In genomic region chr12:111759176-111760061, GRCm38 (mm10) we compare ENCODE assay signal across 8 mouse cellular contexts. TPM values are rescaled to one million over a fixed set of nuclear protein-coding genes. Genes with fewer than 3 reads are reported as not detected.
DNase-seq lines count a peak whose midpoint lies in the region; ATAC-seq and TF ChIP-seq lines count a peak whose summit lies in the region.

No protein-coding gene starts in this region.

- CTCF ChIA-PET in Patski (lab: Charles Lee): no interaction called here

- WGBS in liver, adult 2 months: 12% methylated on average over 35 of the region's 35 CpGs
- under 1% methylated on average over 35 of the region's 35 CpGs for WGBS in midbrain, embryonic 15.5 days

- H3K27me3 ChIP-seq in Patski: no peaks in the 10 kb centered on the region
- H3K27me3 ChIP-seq in liver, adult 2 months (ENCODE audit: control insufficient read depth, insufficient read depth, low read length): no peaks in the 10 kb centered on the region
- H3K27me3 ChIP-seq in midbrain, embryonic 15.5 days (replicated peaks): no peaks in the 10 kb centered on the region

- no peaks in the 10 kb centered on the region for H3K9me3 ChIP-seq in midbrain, embryonic 15.5 days

- POLR2A ChIA-PET in Patski (lab: Charles Lee): no interaction called here

- peak overlapping the region; percentile 96 for H3K4me3 ChIP-seq in liver, adult 2 months (ENCODE audit: insufficient read depth, low read depth, low read length)
- H3K4me3 ChIP-seq in midbrain, embryonic 15.5 days: peak overlapping the region; percentile 62

- peak overlapping the region; percentile 93; the same call in 1 of the 2 replicates for H3K27ac ChIP-seq in liver, adult 2 months (replicated peaks; ENCODE audit: insufficient read depth, low read depth, low read length)
- peak overlapping the region; percentile 98 for H3K27ac ChIP-seq in midbrain, embryonic 15.5 days

- H3K4me1 ChIP-seq in liver, adult 2 months (ENCODE audit: control insufficient read depth, insufficient read depth, low read length): peaks cover 4% of the 10 kb centered on the region; the same call in 1 of the 2 replicates
- peaks cover 42% of the 10 kb centered on the region for H3K4me1 ChIP-seq in midbrain, embryonic 15.5 days

- peaks cover 52% of the 10 kb centered on the region for H3K79me2 ChIP-seq in liver, adult 2 months (ENCODE audit: control insufficient read depth, insufficient read depth, low read length)

- no peak for TF ChIP-seq CTCF in Patski (IDR thresholded peaks at IDR 0.05)
- TF ChIP-seq CTCF in liver, adult 2 months (IDR thresholded peaks at IDR 0.05; ENCODE audit: low read depth, low read length): no peak

- peak; percentile 17 for ATAC-seq in Patski
- ATAC-seq in common myeloid progenitor, adult 5-6 weeks (replicated peaks; ENCODE audit: low read depth, poor library complexity, severe bottlenecking): peak; percentile 27
- ATAC-seq in inflammation-experienced regulatory T-cells, adult 6 months: peak; percentile 37
- peak; percentile 69 for ATAC-seq in midbrain, embryonic 15.5 days (replicated peaks)

- no peak for TF ChIP-seq POLR2A in liver, adult 2 months (IDR thresholded peaks at IDR 0.05; ENCODE audit: extremely low read depth, insufficient read depth, low read length)

- peak overlapping the region; percentile 90 for H3K9ac ChIP-seq in liver, adult 2 months (ENCODE audit: low read depth, low read length)
- peak overlapping the region; percentile 87 for H3K9ac ChIP-seq in midbrain, embryonic 15.5 days

- no peaks in the 10 kb centered on the region for H3K36me3 ChIP-seq in liver, adult 2 months (ENCODE audit: control insufficient read depth, insufficient read depth, low read length)
- no peaks in the 10 kb centered on the region for H3K36me3 ChIP-seq in midbrain, embryonic 15.5 days (replicated peaks)

- in situ Hi-C loops in Patski (cut with MboI; ENCODE audit: low pct_unique_long_range_greater_than_20kb): no loop called here

- DNase-seq in 3T3-L1 (ENCODE audit: low read depth, low spot score): peak; percentile 68
- DNase-seq in Patski (ENCODE audit: low read depth, low spot score): no peak
- DNase-seq in gastrocnemius, postnatal 36 days: peak; percentile 65 to 69
- DNase-seq in liver, adult 2 months (ENCODE audit: extremely low read depth, low read depth, low spot score): no peak
- peak; percentile 54 to 55 for DNase-seq in thymus, postnatal 36 days

- intact Hi-C loops in gastrocnemius, postnatal 36 days (cut with DNase I): no loop called here

- peak overlapping the region; percentile 98 for H3K4me2 ChIP-seq in midbrain, embryonic 15.5 days

RNA-seq across cellular contexts. Expression of gene Klc1, which starts 0.8 kb away (rescaled TPM):
- 110 TPM for polyA plus RNA-seq in Patski (2021)
- total RNA-seq in common myeloid progenitor, adult 5-6 weeks (2017): 39.2 and 98.8 TPM in 2 replicates
- total RNA-seq in gastrocnemius, postnatal 36 days (2021): 10 to 100 TPM; 55.2 to 59.3 TPM
- polyA plus RNA-seq in inflammation-experienced regulatory T-cells, adult 6 months (2017; shearing (Covaris generic)): 10 to 100 TPM; 17.9 to 19.7 (median 18.3) TPM
- 15.3 and 18.8 TPM in 2 replicates for total RNA-seq in liver, adult 2 months (2014; rRNA removed)
- polyA plus RNA-seq in liver, adult 2 months (2012; rRNA removed): 11.7 and 17.4 TPM in 2 replicates
- polyA plus RNA-seq in midbrain, embryonic 15.5 days (2015; fragmentation: Nextera tagmentation; extraction: Ambion mirVana): 661 and 666 TPM in 2 replicates

RNA-seq across cellular contexts. Expression of gene Apopt1, which starts 46.4 kb away (rescaled TPM):
- 36.7 TPM for polyA plus RNA-seq in Patski (2021)
- 41.9 and 56.2 TPM in 2 replicates for total RNA-seq in common myeloid progenitor, adult 5-6 weeks (2017)
- total RNA-seq in gastrocnemius, postnatal 36 days (2021): 10 to 100 TPM; 34.9 to 38.0 TPM
- polyA plus RNA-seq in inflammation-experienced regulatory T-cells, adult 6 months (2017; shearing (Covaris generic)): 10 to 100 TPM; 55.8 to 85.0 (median 74.3) TPM
- 21.3 and 24.3 TPM in 2 replicates for total RNA-seq in liver, adult 2 months (2014; rRNA removed)
- polyA plus RNA-seq in liver, adult 2 months (2012; rRNA removed): 58.2 and 78.4 TPM in 2 replicates
- 51.9 and 55.3 TPM in 2 replicates for polyA plus RNA-seq in midbrain, embryonic 15.5 days (2015; fragmentation: Nextera tagmentation; extraction: Ambion mirVana)

RNA-seq across cellular contexts. Expression of gene Bag5, which starts 46.4 kb away (rescaled TPM):
- 40.1 TPM for polyA plus RNA-seq in Patski (2021)
- total RNA-seq in common myeloid progenitor, adult 5-6 weeks (2017): 38.3 and 44.9 TPM in 2 replicates
- total RNA-seq in gastrocnemius, postnatal 36 days (2021): 10 to 100 TPM; 12.4 to 13.5 TPM
- polyA plus RNA-seq in inflammation-experienced regulatory T-cells, adult 6 months (2017; shearing (Covaris generic)): 10 to 100 TPM; 22.0 to 40.1 (median 36.7) TPM
- total RNA-seq in liver, adult 2 months (2014; rRNA removed): 9.5 and 10.1 TPM in 2 replicates
- 6.7 and 7.7 TPM in 2 replicates for polyA plus RNA-seq in liver, adult 2 months (2012; rRNA removed)
- 71.7 and 73.1 TPM in 2 replicates for polyA plus RNA-seq in midbrain, embryonic 15.5 days (2015; fragmentation: Nextera tagmentation; extraction: Ambion mirVana)

RNA-seq across cellular contexts. Expression of gene Xrcc3, which starts 54.3 kb away (rescaled TPM):
- polyA plus RNA-seq in Patski (2021): 4.1 TPM
- total RNA-seq in common myeloid progenitor, adult 5-6 weeks (2017): 6.6 and 8.4 TPM in 2 replicates
- under 1 TPM; 0.43 to 0.47 TPM for total RNA-seq in gastrocnemius, postnatal 36 days (2021)
- 1 to 10 TPM; 2.8 to 5.2 (median 4.1) TPM for polyA plus RNA-seq in inflammation-experienced regulatory T-cells, adult 6 months (2017; shearing (Covaris generic))
- 1.1 and 2.6 TPM in 2 replicates for total RNA-seq in liver, adult 2 months (2014; rRNA removed)
- 4.4 and 4.6 TPM in 2 replicates for polyA plus RNA-seq in liver, adult 2 months (2012; rRNA removed)
- polyA plus RNA-seq in midbrain, embryonic 15.5 days (2015; fragmentation: Nextera tagmentation; extraction: Ambion mirVana): 2.9 and 3.1 TPM in 2 replicates

RNA-seq across cellular contexts. Expression of gene Zfyve21, which starts 54.6 kb away (rescaled TPM):
- polyA plus RNA-seq in Patski (2021): 42.1 TPM
- 8.4 and 12.3 TPM in 2 replicates for total RNA-seq in common myeloid progenitor, adult 5-6 weeks (2017)
- 10 to 100 TPM; 10.4 to 16.2 TPM for total RNA-seq in gastrocnemius, postnatal 36 days (2021)
- 1 to 10 TPM; 3.5 to 6.8 (median 4.5) TPM for polyA plus RNA-seq in inflammation-experienced regulatory T-cells, adult 6 months (2017; shearing (Covaris generic))
- 63.3 and 75.6 TPM in 2 replicates for total RNA-seq in liver, adult 2 months (2014; rRNA removed)
- 65.5 and 72.8 TPM in 2 replicates for polyA plus RNA-seq in liver, adult 2 months (2012; rRNA removed)
- polyA plus RNA-seq in midbrain, embryonic 15.5 days (2015; fragmentation: Nextera tagmentation; extraction: Ambion mirVana): 32.3 and 39.5 TPM in 2 replicates

Comparison
In these comparisons a context has a peak if more than half of its experiments do, and no peak if none do; other contexts are left out.
1. DNase-seq: peak in 3T3-L1 (single experiment), gastrocnemius, postnatal 36 days (2 of 2) and thymus, postnatal 36 days (2 of 2); none in Patski (single experiment) and liver, adult 2 months (single experiment).
2. ATAC-seq: peak in every context shown above with its lines; median percentile 69 in midbrain, embryonic 15.5 days; 37 in inflammation-experienced regulatory T-cells, adult 6 months; 27 in common myeloid progenitor, adult 5-6 weeks; 17 in Patski.